Mouse (Mus musculus) thymus, postnatal 0 days (tissue): ENCODE measurements at regions not wholly inside any gene's neighbourhood (a gene's known extent, or its start where the extent isn't known, plus 50 kb on each side); places are given as distances from the start of the nearest gene placed in this dataset.
A peak's percentile ranks its signal among the peaks of the same experiment; 100 is the strongest.

ENCODE experiments used
- DNase-seq: peaks from one replicate; pipeline ENCODE4 v3.0.0-alpha.2; 2015; ENCODE audit warnings: low spot score

- no peak for DNase-seq
Measured at GRCm38 (mm10) chr10:122515698-122516097, 67.4 kb downstream of the Avpr1a start.

- no peak for DNase-seq
Measured at GRCm38 (mm10) chr10:122519274-122519790, 71.0 kb downstream of the Avpr1a start.

- no peak for DNase-seq
Measured at GRCm38 (mm10) chr10:122519981-122520380, 71.7 kb downstream of the Avpr1a start.

- no peak for DNase-seq
Measured at GRCm38 (mm10) chr10:122522631-122523030, 74.3 kb downstream of the Avpr1a start.

- DNase-seq: no peak
Measured at GRCm38 (mm10) chr10:122525360-122525759, 77.1 kb downstream of the Avpr1a start.

GRCm38 (mm10) chr10:122525807-122526206 is 77.5 kb downstream of the Avpr1a start:
- DNase-seq: no peak

- DNase-seq: no peak
Measured at GRCm38 (mm10) chr10:122528222-122528621, 79.9 kb downstream of the Avpr1a start.

- DNase-seq: peak; percentile 69
Measured at GRCm38 (mm10) chr10:122528973-122529703, 80.8 kb downstream of the Avpr1a start.

- no peak for DNase-seq
Measured at GRCm38 (mm10) chr10:122534714-122535113, 86.4 kb downstream of the Avpr1a start.

- no peak for DNase-seq
Measured at GRCm38 (mm10) chr10:122535137-122535536, 86.8 kb downstream of the Avpr1a start.

- no peak for DNase-seq
Measured at GRCm38 (mm10) chr10:122539655-122540054, 91.4 kb downstream of the Avpr1a start.

GRCm38 (mm10) chr10:122542573-122542972 is 94.3 kb downstream of the Avpr1a start:
- DNase-seq: no peak

GRCm38 (mm10) chr10:122544096-122544720 is 95.9 kb downstream of the Avpr1a start:
- peak; percentile 75 for DNase-seq

GRCm38 (mm10) chr10:122545029-122545428 is 96.7 kb downstream of the Avpr1a start:
- DNase-seq: no peak

GRCm38 (mm10) chr10:122551586-122551985 is 103.3 kb downstream of the Avpr1a start:
- DNase-seq: no peak

- DNase-seq: peak; percentile 80
Measured at GRCm38 (mm10) chr10:122553124-122553822, 105.0 kb downstream of the Avpr1a start.

- no peak for DNase-seq
Measured at GRCm38 (mm10) chr10:122553851-122554250, 105.6 kb downstream of the Avpr1a start.

GRCm38 (mm10) chr10:122558660-122559059 is 110.4 kb downstream of the Avpr1a start:
- no peak for DNase-seq

- DNase-seq: no peak
Measured at GRCm38 (mm10) chr10:122560001-122560695, 111.8 kb downstream of the Avpr1a start.

GRCm38 (mm10) chr10:122561924-122562323 is 113.6 kb downstream of the Avpr1a start:
- no peak for DNase-seq

GRCm38 (mm10) chr10:122562542-122562941 is 114.2 kb downstream of the Avpr1a start:
- DNase-seq: no peak
